Mouse (Mus musculus): ENCODE measurements around the gene Chpf. TPM values are rescaled to one million over a fixed set of nuclear protein-coding genes. Genes with fewer than 3 reads are reported as not detected.

Gene Chpf
- polyA plus RNA-seq, 3 experiments from 2014 or later: 5.5 to 6.9 (median 5.6) TPM

GRCm38 (mm10) chr1:75440661-75441060 is 38.4 kb downstream of the Chpf start:
- ATAC-seq: no peak

DNA sequence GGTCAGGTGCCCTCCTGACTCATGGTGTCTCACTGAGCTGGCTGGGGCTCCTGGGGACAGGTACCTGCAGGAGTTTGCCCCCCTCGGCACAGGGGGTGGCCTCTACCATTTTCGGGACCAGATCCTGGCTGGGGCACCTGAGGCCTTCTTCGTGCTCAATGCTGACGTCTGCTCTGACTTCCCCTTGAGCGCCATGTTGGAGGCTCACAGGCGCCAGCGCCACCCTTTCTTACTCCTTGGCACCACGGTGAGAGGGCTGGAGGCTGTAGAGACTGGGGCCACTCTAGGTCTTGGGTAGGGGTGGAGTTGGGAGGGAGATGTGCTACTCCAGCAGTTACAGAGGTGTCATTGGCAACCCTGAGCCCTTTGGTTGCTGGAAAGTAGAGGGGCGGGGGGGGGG is 40.3 kb downstream of the Chpf start:
- no peak for ATAC-seq

- peak; percentile 99 for ATAC-seq
Observed at GRCm38 (mm10) chr1:75435475-75436328, 43.4 kb downstream of the Chpf start, which contains the start of gene Gmppa. TSS of gene Gmppa (plus strand) at chr1:75435930.

DNA sequence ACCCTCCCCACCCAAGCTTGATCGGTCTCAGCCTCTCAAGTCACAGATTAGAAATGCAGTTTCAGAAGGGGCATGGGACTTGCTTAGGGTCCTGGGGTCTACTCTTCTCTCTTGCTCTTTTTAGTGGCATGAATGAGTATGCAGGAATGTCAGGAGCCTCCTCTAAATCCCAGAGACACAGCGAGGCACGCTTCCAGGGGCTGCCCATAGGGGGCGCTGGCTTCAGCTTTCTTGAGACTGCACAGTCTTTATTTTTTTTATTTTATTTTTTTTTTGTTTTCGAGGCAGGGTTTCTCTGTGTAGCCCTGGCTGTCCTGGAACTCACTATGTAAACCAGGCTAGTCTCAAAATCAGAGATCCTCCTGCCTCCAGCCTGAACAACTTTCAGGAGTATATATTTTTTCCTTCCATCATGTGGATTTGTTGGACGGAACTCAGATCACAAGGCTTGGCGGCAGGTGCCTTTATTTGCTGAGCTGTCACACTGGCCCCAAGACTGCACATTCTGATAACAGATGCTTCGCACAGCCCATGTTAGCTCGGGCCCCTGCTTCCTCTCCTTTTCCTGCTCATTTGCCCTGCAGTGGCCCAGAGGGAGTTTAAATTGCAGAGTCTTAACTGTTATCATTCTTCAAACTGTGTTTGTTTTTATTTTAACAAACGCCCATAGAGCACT is 53.2 kb downstream of the Chpf start:
- ATAC-seq: no peak

Other genes with a start within 250 kb of the Chpf start
- gene A630095N17Rik, start 247.2 kb downstream of the Chpf start, polyA plus RNA-seq (2017; shearing (Covaris generic)): not detected
- 1 to 10 TPM; 3.0 to 7.0 (median 5.8) TPM for gene Dnajb2, start 242.9 kb downstream of the Chpf start, polyA plus RNA-seq (2017; shearing (Covaris generic))
- gene Ptprn, start 214.8 kb downstream of the Chpf start, polyA plus RNA-seq (2017; shearing (Covaris generic)): under 1 TPM in 1 of 3 experiments, not detected in 2; 0.36 TPM
- not detected for gene Resp18, start 200.9 kb downstream of the Chpf start, polyA plus RNA-seq (2017; shearing (Covaris generic))
- 10 to 100 TPM; 52.9 to 68.4 (median 62.8) TPM for gene Dnpep, start 161.3 kb downstream of the Chpf start, polyA plus RNA-seq (2017; shearing (Covaris generic))
- under 1 TPM in 1 of 3 experiments, not detected in 2; 0.64 TPM for gene Des, start 119.0 kb downstream of the Chpf start, polyA plus RNA-seq (2017; shearing (Covaris generic))
- under 1 TPM in 1 of 3 experiments, not detected in 2; 0.34 TPM for gene Speg, start 104.0 kb downstream of the Chpf start, polyA plus RNA-seq (2017; shearing (Covaris generic))
- 10 to 100 TPM; 44.2 to 67.2 (median 62.7) TPM for gene Gmppa, start 43.4 kb downstream of the Chpf start, polyA plus RNA-seq (2017; shearing (Covaris generic))
- not detected for gene Asic4, start 28.9 kb downstream of the Chpf start, polyA plus RNA-seq (2017; shearing (Covaris generic))
- under 1 TPM in 1 of 3 experiments, not detected in 2; 0.24 TPM for gene Tmem198, start 225 bp upstream of the Chpf start, polyA plus RNA-seq (2017; shearing (Covaris generic))
- gene Obsl1, start 27.1 kb upstream of the Chpf start, polyA plus RNA-seq (2017; shearing (Covaris generic)): not detected
- gene Inha, start 27.8 kb upstream of the Chpf start, polyA plus RNA-seq (2017; shearing (Covaris generic)): not detected
- gene Stk11ip, start 42.2 kb upstream of the Chpf start, polyA plus RNA-seq (2017; shearing (Covaris generic)): 10 to 100 TPM in 2 of 3 experiments, 1 to 10 TPM in 1; 6.5 to 11.9 (median 10.5) TPM
- gene Slc4a3, start 67.0 kb upstream of the Chpf start, polyA plus RNA-seq (2017; shearing (Covaris generic)): under 1 TPM in 1 of 3 experiments, not detected in 2; 0.05 TPM